Mouse (Mus musculus): ENCODE results near the gene Gsdma3. TPM values are rescaled to one million over a fixed set of nuclear protein-coding genes. Genes with fewer than 3 reads are reported as not detected.
"Not testable (repeated sequence)": the region's sequence is repeated elsewhere in the genome, so short reads cannot be mapped to it uniquely, and the experiment has no call there.

Gsdma3 gene
- polyA plus RNA-seq, 1 experiment from 2014 or later: not detected

DNA sequence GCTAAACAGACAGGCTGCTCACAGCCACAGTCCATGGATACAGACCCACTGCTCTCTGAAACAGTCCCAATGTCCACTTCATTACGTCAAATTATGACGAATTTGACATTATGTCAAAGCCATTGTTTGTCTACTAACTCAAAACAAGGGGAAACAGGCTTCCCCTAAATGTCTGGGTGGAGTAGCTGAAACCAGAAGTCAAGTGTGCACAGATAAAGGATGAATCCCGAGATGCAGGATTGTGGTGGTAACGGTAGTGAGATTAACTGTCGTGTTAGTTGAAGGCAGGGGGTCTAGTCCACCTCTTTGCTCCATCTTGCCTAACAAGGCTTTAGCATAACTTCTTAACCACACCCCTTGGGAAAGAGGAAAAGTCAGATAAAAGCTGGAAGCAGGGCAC, 46.3 kb downstream of the Gsdma3 start:
- no peak overlapping the region for H3K4me2 ChIP-seq
- no peak overlapping the region for H3K27ac ChIP-seq
- H3K9ac ChIP-seq: no peak overlapping the region
- no peaks in the 10 kb centered on the region for H3K36me3 ChIP-seq
- 65% methylated on average over 5 of the region's 5 CpGs for WGBS
- H3K4me1 ChIP-seq (replicated peaks): no peaks in the 10 kb centered on the region
- peaks cover 35% of the 10 kb centered on the region for H3K27me3 ChIP-seq
- ATAC-seq (replicated peaks; ENCODE audit: insufficient number of reproducible peaks, insufficient read depth, low FRiP score, low read depth): no peak
- no peak overlapping the region for H3K4me3 ChIP-seq
- H3K9me3 ChIP-seq (replicated peaks): no peaks in the 10 kb centered on the region

DNA sequence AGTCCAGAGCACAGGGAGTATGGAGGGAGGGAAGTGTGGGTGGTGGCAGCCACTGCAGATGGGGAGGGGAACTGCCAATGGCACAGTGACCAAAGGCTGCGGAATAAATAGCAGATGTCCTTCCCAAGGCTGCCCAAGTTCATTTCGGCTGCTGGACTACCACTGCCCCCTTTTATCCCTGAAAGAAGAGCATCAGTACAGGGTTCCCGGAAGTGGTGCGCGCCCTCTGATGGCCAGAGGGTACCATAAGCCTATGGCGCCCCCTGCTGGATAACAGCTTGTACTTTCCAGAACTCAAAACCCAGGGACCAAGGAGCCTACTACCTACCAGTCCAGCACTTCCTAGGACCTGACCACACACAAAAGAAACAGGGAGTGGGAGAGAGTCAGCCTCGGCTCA, 47.0 kb downstream of the Gsdma3 start:
- H3K36me3 ChIP-seq; H3K9ac ChIP-seq; H3K27ac ChIP-seq; H3K4me3 ChIP-seq; H3K9me3 ChIP-seq (replicated peaks); H3K4me1 ChIP-seq (replicated peaks); ATAC-seq (replicated peaks; ENCODE audit: insufficient number of reproducible peaks, insufficient read depth, low FRiP score, low read depth): not testable (repeated sequence)
- H3K27me3 ChIP-seq: peaks cover 28% of the 10 kb centered on the region
- H3K4me2 ChIP-seq: peak overlapping the region; percentile 33; the same call in 1 of the 2 replicates
- WGBS: 11% methylated on average over 7 of the region's 7 CpGs

GRCm38 (mm10) chr11:98675829-98676363, 49.7 kb downstream of the Gsdma3 start:
- ATAC-seq (replicated peaks; ENCODE audit: insufficient number of reproducible peaks, insufficient read depth, low FRiP score, low read depth): no peak
- no peak overlapping the region for H3K27ac ChIP-seq
- H3K9me3 ChIP-seq (replicated peaks): no peaks in the 10 kb centered on the region
- no peaks in the 10 kb centered on the region for H3K36me3 ChIP-seq
- WGBS: 25% methylated on average over 7 of the region's 7 CpGs
- H3K4me2 ChIP-seq: no peak overlapping the region
- H3K9ac ChIP-seq: no peak overlapping the region
- H3K27me3 ChIP-seq: peaks cover 10% of the 10 kb centered on the region
- H3K4me3 ChIP-seq: no peak overlapping the region
- no peaks in the 10 kb centered on the region for H3K4me1 ChIP-seq (replicated peaks)

DNA sequence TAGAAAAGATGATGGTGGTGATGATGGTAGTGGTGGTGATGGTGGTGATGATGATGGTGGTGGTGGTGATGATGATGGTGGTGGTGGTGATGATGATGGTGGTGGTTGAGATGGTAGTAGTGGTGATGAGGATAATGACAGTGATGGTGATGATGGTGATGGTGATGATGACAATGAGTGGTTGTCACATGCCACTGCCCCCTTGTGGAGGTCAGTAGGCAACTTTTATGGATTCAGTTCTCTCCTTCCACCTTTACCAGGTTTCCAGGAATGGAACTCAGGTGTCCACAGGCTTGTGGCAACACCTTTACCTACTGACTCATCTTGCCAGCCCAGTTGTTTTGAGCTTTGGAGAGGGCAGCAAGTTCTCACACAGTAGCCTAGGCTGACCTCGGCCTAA, 53.9 kb downstream of the Gsdma3 start:
- 81% methylated on average over 1 of the region's 1 CpGs for WGBS
- no peak for ATAC-seq (replicated peaks; ENCODE audit: insufficient number of reproducible peaks, insufficient read depth, low FRiP score, low read depth)
- Histone ChIP-seq H3K27ac (no peak overlapping the region), H3K9ac (no peak overlapping the region), H3K27me3 (no peaks in the 10 kb centered on the region), H3K36me3 (no peaks in the 10 kb centered on the region), H3K4me3 (no peak overlapping the region), H3K4me2 (no peak overlapping the region), H3K9me3 (replicated peaks) (no peaks in the 10 kb centered on the region), H3K4me1 (replicated peaks) (peaks cover 16% of the 10 kb centered on the region)

DNA sequence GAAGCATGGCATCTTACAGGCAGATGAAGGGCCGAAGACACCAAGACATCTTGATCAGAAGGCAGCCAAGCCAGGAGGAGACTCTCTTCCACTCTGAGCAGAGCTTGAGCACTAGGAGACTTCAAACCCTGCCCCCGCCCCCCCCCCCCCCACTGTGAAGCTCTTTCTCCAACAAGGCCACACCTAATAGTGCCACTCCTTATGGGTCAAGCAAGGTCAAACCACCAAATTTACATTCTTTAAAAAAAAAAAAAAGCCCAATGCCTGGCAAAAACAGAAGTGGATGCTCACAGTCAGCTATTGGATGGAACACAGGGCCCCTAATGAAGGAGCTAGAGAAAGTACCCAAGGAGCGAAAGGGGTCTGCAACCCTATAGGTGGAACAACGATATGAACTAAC, 54.4 kb downstream of the Gsdma3 start:
- not testable (repeated sequence) for ATAC-seq (replicated peaks; ENCODE audit: insufficient number of reproducible peaks, insufficient read depth, low FRiP score, low read depth)

GRCm38 (mm10) chr11:98681186-98681585, 55.0 kb downstream of the Gsdma3 start:
- Histone ChIP-seq H3K27me3 (no peaks in the 10 kb centered on the region), H3K36me3 (peaks cover 11% of the 10 kb centered on the region), H3K27ac (no peak overlapping the region), H3K4me2 (no peak overlapping the region), H3K4me3 (no peak overlapping the region), H3K9me3 (replicated peaks) (no peaks in the 10 kb centered on the region), H3K4me1 (replicated peaks) (peaks cover 16% of the 10 kb centered on the region), H3K9ac (no peak overlapping the region)
- 73% methylated on average over 4 of the region's 4 CpGs for WGBS
- no peak for ATAC-seq (replicated peaks; ENCODE audit: insufficient number of reproducible peaks, insufficient read depth, low FRiP score, low read depth)

More for the DNA sequence above, 54.4 kb downstream of the Gsdma3 start:
- not testable (repeated sequence) for H3K27ac ChIP-seq; H3K4me2 ChIP-seq; H3K9ac ChIP-seq; H3K36me3 ChIP-seq; H3K4me3 ChIP-seq; H3K9me3 ChIP-seq (replicated peaks); H3K27me3 ChIP-seq
- WGBS: 76% methylated on average over 4 of the region's 4 CpGs
- H3K4me1 ChIP-seq (replicated peaks): peaks cover 16% of the 10 kb centered on the region

DNA sequence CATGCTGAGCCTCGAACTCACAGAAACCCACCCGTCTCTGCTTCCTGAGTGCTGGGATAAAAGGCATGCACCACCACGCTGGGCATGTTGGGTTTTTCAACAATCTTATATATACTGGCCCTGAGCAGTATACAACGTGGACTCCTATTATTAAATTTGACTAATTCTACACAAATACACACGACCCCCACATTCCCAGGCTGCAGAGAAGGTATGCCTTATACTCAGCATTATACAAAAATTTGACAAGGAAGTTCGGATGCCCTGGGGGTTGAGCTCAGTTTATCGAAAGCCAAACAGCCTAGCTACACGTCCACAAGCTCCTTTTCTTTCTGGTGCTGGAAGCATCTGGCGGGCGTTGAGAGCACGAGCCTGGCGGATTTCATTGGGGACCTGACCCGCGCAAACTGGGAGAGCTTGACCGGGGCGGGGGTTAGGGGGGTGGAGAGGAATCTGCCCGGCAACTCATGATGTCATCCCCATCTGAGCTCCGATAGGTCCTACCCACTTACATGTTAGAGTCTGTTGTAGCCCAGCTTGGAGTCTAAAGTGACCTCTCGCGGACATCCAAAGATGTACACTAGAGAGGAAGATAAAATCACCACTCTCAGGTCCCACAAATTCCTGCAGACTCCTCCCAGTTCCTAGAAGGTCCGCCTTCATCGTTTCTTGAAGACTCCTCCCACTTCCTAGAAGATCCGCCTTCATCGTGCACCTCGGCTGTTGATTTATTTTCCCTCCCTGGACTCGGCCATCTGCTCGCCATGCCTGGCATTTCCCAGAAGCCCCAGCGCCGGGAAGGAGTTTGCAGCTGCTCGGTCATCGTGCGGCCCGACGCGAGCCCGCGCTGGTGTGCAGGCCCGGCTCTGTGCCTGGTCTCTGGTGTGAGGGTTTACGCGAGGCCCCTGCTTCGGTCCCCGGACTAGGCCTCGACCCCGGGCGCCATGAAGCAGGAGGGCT, 55.9 kb downstream of the Gsdma3 start, which contains the start of gene Psmd3:
Psmd3 (plus strand) TSS at position 769 of the 960 bp plus-strand sequence.
- peaks cover 20% of the 10 kb centered on the region for H3K36me3 ChIP-seq
- H3K4me1 ChIP-seq (replicated peaks): peaks cover 16% of the 10 kb centered on the region
- peak within 1 kb of the TSS; percentile 100 for H3K4me3 ChIP-seq
- no peaks in the 10 kb centered on the region for H3K27me3 ChIP-seq
- WGBS: 5% methylated on average over 45 of the region's 45 CpGs
- peak within 1 kb of the TSS; percentile 100 for H3K9ac ChIP-seq
- peak; percentile 92 for ATAC-seq (replicated peaks; ENCODE audit: insufficient number of reproducible peaks, insufficient read depth, low FRiP score, low read depth)
- no peaks in the 10 kb centered on the region for H3K9me3 ChIP-seq (replicated peaks)
- peak within 1 kb of the TSS; percentile 86 for H3K27ac ChIP-seq
- H3K4me2 ChIP-seq: peak within 1 kb of the TSS; percentile 83

- ATAC-seq (replicated peaks; ENCODE audit: insufficient number of reproducible peaks, insufficient read depth, low FRiP score, low read depth): peak; percentile 7; the same call in 1 of the 2 replicates
- under 1% methylated on average over 23 of the region's 23 CpGs for WGBS
Observed at GRCm38 (mm10) chr11:98682811-98683210, 56.7 kb downstream of the Gsdma3 start.

DNA sequence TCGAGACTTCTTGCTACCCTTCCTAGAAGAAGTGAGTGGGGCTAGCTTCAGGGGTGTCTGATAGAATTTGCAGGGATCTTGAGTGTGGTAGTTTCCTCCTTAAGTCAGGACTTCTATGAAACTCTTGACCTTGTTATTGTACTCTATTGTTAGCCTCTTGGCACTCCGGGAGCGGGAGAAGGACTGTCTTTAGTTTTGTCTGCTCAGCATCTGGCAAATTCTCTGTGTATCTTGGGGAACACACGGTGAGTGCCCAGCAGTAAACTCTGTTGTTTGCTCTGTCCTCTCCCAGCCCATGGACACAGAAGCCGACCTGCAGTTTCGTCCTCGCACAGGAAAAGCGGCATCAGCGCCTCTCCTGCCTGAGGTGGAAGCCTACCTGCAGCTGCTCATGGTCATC, 59.5 kb downstream of the Gsdma3 start:
- no peaks in the 10 kb centered on the region for H3K27me3 ChIP-seq
- no peak overlapping the region for H3K4me3 ChIP-seq
- peaks cover 16% of the 10 kb centered on the region for H3K4me1 ChIP-seq (replicated peaks)
- no peak overlapping the region for H3K4me2 ChIP-seq
- H3K9ac ChIP-seq: no peak overlapping the region
- H3K36me3 ChIP-seq: peaks cover 51% of the 10 kb centered on the region
- WGBS: 90% methylated on average over 9 of the region's 9 CpGs
- no peak for ATAC-seq (replicated peaks; ENCODE audit: insufficient number of reproducible peaks, insufficient read depth, low FRiP score, low read depth)
- no peak overlapping the region for H3K27ac ChIP-seq
- no peaks in the 10 kb centered on the region for H3K9me3 ChIP-seq (replicated peaks)

More at GRCm38 (mm10) chr11:98682811-98683210, 56.7 kb downstream of the Gsdma3 start:
- peak overlapping the region; percentile 83 for H3K4me2 ChIP-seq
- peak overlapping the region; percentile 100 for H3K9ac ChIP-seq
- H3K36me3 ChIP-seq: peaks cover 27% of the 10 kb centered on the region
- peaks cover 16% of the 10 kb centered on the region for H3K4me1 ChIP-seq (replicated peaks)
- peak overlapping the region; percentile 100 for H3K4me3 ChIP-seq
- H3K27ac ChIP-seq: peak overlapping the region; percentile 86
- H3K27me3 ChIP-seq: no peaks in the 10 kb centered on the region
- no peaks in the 10 kb centered on the region for H3K9me3 ChIP-seq (replicated peaks)

GRCm38 (mm10) chr11:98686976-98687375, 60.8 kb downstream of the Gsdma3 start:
- peaks cover 65% of the 10 kb centered on the region for H3K36me3 ChIP-seq
- ATAC-seq (replicated peaks; ENCODE audit: insufficient number of reproducible peaks, insufficient read depth, low FRiP score, low read depth): no peak
- WGBS: 90% methylated on average over 4 of the region's 4 CpGs
- peaks cover 9% of the 10 kb centered on the region for H3K4me1 ChIP-seq (replicated peaks)
- H3K4me3 ChIP-seq: no peak overlapping the region
- no peaks in the 10 kb centered on the region for H3K9me3 ChIP-seq (replicated peaks)
- no peak overlapping the region for H3K27ac ChIP-seq
- H3K27me3 ChIP-seq: no peaks in the 10 kb centered on the region
- no peak overlapping the region for H3K9ac ChIP-seq
- H3K4me2 ChIP-seq: no peak overlapping the region
